Mouse (Mus musculus): ENCODE data around the gene Ube2v1. TPM values are rescaled to one million over a fixed set of nuclear protein-coding genes. Genes with fewer than 3 reads are reported as not detected.

Gene Ube2v1
- polyA plus RNA-seq, 1 experiment, result 237 TPM

- Histone ChIP-seq H3K36me3 (ENCODE audit: control insufficient read depth, insufficient read depth) (no peaks in the 10 kb centered on the region), H3K79me2 (ENCODE audit: control insufficient read depth, insufficient read depth) (peaks cover 7% of the 10 kb centered on the region), H3K27me3 (ENCODE audit: control insufficient read depth, insufficient read depth, insufficient read length) (no peaks in the 10 kb centered on the region), H3ac (ENCODE audit: control insufficient read depth, insufficient read length, low read depth) (no peak overlapping the region), H3K4me3 (ENCODE audit: insufficient read depth, poor library complexity, severe bottlenecking) (no peak overlapping the region), H3K79me3 (ENCODE audit: low read depth) (no peaks in the 10 kb centered on the region)
- TF ChIP-seq FOSL1 (IDR thresholded peaks at IDR 0.05; ENCODE audit: insufficient read depth, low read length, poor library complexity, severe bottlenecking) (no peak), MYOG (IDR thresholded peaks at IDR 0.05; ENCODE audit: control insufficient read depth, extremely low read depth, insufficient read length) (no peak), USF1 (IDR thresholded peaks at IDR 0.05; ENCODE audit: low read depth) (no peak), MAX (IDR thresholded peaks at IDR 0.05) (no peak), CTCF (IDR thresholded peaks at IDR 0.05; ENCODE audit: control insufficient read depth, insufficient read depth, insufficient read length) (no peak), CEBPB (IDR thresholded peaks at IDR 0.05; ENCODE audit: low read depth) (no peak), MYOD1 (IDR thresholded peaks at IDR 0.05; ENCODE audit: control insufficient read depth, insufficient read length, low read depth) (no peak)
These were observed 69.8 kb downstream of the Ube2v1 start for GRCm38 (mm10) chr2:167562101-167562500.

GRCm38 (mm10) chr2:167559413-167559812 is 72.5 kb downstream of the Ube2v1 start:
- H3K4me3 ChIP-seq (ENCODE audit: insufficient read depth, poor library complexity, severe bottlenecking), result no peak overlapping the region
- TF ChIP-seq USF1 (IDR thresholded peaks at IDR 0.05; ENCODE audit: low read depth), result no peak
- TF ChIP-seq CEBPB (IDR thresholded peaks at IDR 0.05; ENCODE audit: low read depth), result no peak
- TF ChIP-seq MYOD1 (IDR thresholded peaks at IDR 0.05; ENCODE audit: control insufficient read depth, insufficient read length, low read depth), result no peak
- no peak for TF ChIP-seq FOSL1 (IDR thresholded peaks at IDR 0.05; ENCODE audit: insufficient read depth, low read length, poor library complexity, severe bottlenecking)
- TF ChIP-seq CTCF (IDR thresholded peaks at IDR 0.05; ENCODE audit: control insufficient read depth, insufficient read depth, insufficient read length), result no peak
- no peak for TF ChIP-seq MAX (IDR thresholded peaks at IDR 0.05)
- TF ChIP-seq MYOG (IDR thresholded peaks at IDR 0.05; ENCODE audit: control insufficient read depth, extremely low read depth, insufficient read length), result no peak
- H3K79me2 ChIP-seq (ENCODE audit: control insufficient read depth, insufficient read depth), result peaks cover 5% of the 10 kb centered on the region
- H3K79me3 ChIP-seq (ENCODE audit: low read depth), result peaks cover 2% of the 10 kb centered on the region
- H3ac ChIP-seq (ENCODE audit: control insufficient read depth, insufficient read length, low read depth), result no peak overlapping the region
- no peaks in the 10 kb centered on the region for H3K27me3 ChIP-seq (ENCODE audit: control insufficient read depth, insufficient read depth, insufficient read length)
- no peaks in the 10 kb centered on the region for H3K36me3 ChIP-seq (ENCODE audit: control insufficient read depth, insufficient read depth)

Small RNAs within 50 kb of the gene (microRNA-seq; reads per million reads assigned to microRNA genes)
- not detected for gene Gm22355 (ENCODE audit: borderline microRNAs expressed)

Other genes starting within 250 kb of the Ube2v1 start
- gene Slc9a8, start 210.4 kb downstream of the Ube2v1 start, polyA plus RNA-seq (2012; fragmentation: generic; extraction: Trizol), result 19.0 TPM
- 35.4 TPM for gene Rnf114, start 139.4 kb downstream of the Ube2v1 start, polyA plus RNA-seq (2012; fragmentation: generic; extraction: Trizol)
- gene Spata2, start 139.2 kb downstream of the Ube2v1 start, polyA plus RNA-seq (2012; fragmentation: generic; extraction: Trizol), result 10.4 TPM
- gene Snai1, start 93.9 kb downstream of the Ube2v1 start, polyA plus RNA-seq (2012; fragmentation: generic; extraction: Trizol), result 48.1 TPM
- gene Gm20431, start 29.4 kb upstream of the Ube2v1 start, polyA plus RNA-seq (2012; fragmentation: generic; extraction: Trizol), result 0.44 TPM
- gene Cebpb, start 56.8 kb upstream of the Ube2v1 start, polyA plus RNA-seq (2012; fragmentation: generic; extraction: Trizol), result 23.8 TPM
- 34.5 TPM for gene Tmem189, start 57.7 kb upstream of the Ube2v1 start, polyA plus RNA-seq (2012; fragmentation: generic; extraction: Trizol)

Measured in C2C12 (cell line).